Mouse (Mus musculus) intestine, embryonic 15.5 days (tissue): ENCODE measurements around the gene Vmn1r131. TPM values are rescaled to one million over a fixed set of nuclear protein-coding genes. Genes with fewer than 3 reads are reported as not detected.
"Not testable (repeated sequence)": the region's sequence is repeated elsewhere in the genome, so short reads cannot be mapped to it uniquely, and the experiment has no call there.

Experiments
- ATAC-seq: fragments of 200-750 bp; cut with Nextera tagmentation; 2 replicates; pipeline ENCODE4 v1.8.0; 2017; ENCODE audit warnings: moderate TSS enrichment, moderate library complexity
- H3K27ac ChIP-seq: fragments of 300-500 bp; sonication (generic); 2 replicates; pipeline ENCODE4 v1.5.1; 2015; ENCODE audit warnings: mild to moderate bottlenecking, inconsistent platforms
- H3K27me3 ChIP-seq: fragments of 300-500 bp; sonication (generic); replicated peaks from 2 replicates; pipeline ENCODE4 v1.6.1; 2015; ENCODE audit warnings: inconsistent platforms
- H3K36me3 ChIP-seq: fragments of 300-500 bp; sonication (generic); 2 replicates; pipeline ENCODE4 v1.6.1; 2015; ENCODE audit warnings: inconsistent platforms
- H3K4me1 ChIP-seq: fragments of 300-500 bp; sonication (generic); replicated peaks from 2 replicates; pipeline ENCODE4 v1.6.1; 2015; ENCODE audit warnings: inconsistent platforms
- H3K4me2 ChIP-seq: fragments of 300-500 bp; sonication (generic); replicated peaks from 2 replicates; pipeline ENCODE4 v1.6.1; 2015; ENCODE audit warnings: mild to moderate bottlenecking, inconsistent platforms
- H3K4me3 ChIP-seq: fragments of 300-500 bp; sonication (generic); replicated peaks from 2 replicates; pipeline ENCODE4 v1.5.1; 2015; ENCODE audit warnings: inconsistent platforms
- H3K9ac ChIP-seq: fragments of 300-500 bp; sonication (generic); 2 replicates; pipeline ENCODE4 v1.6.1; 2015; ENCODE audit warnings: inconsistent platforms
- H3K9me3 ChIP-seq: fragments of 300-500 bp; sonication (generic); 2 replicates; pipeline ENCODE4 v1.6.1; 2016; ENCODE audit warnings: inconsistent platforms
- whole genome bisulfite sequencing: fragments of 180-500 bp; shearing (Covaris S2); methylation state at CpG from one replicate; pipeline ENCODE4 v1.1.7; 2015; 5-methylcytosine and 5-hydroxymethylcytosine counted together
- polyA plus RNA-seq: library from polyadenylated mRNA; unstranded; fragments of >200 nt; fragmentation: Nextera tagmentation; extraction: Ambion mirVana; gene quantifications from 2 replicates; pipeline ENCODE4 v1.2.1, GENCODE M21; 2015

Gene Vmn1r131
- polyA plus RNA-seq: not detected in 2 replicates

GRCm38 (mm10) chr7:21545990-21546389 is at the start of gene Vmn1r131:
Gene Vmn1r131 (minus strand): TSS chr7:21546090.
- H3K9ac ChIP-seq, H3K4me1 ChIP-seq, H3K36me3 ChIP-seq, ATAC-seq, H3K4me2 ChIP-seq, H3K4me3 ChIP-seq, H3K27me3 ChIP-seq, H3K9me3 ChIP-seq, H3K27ac ChIP-seq: not testable (repeated sequence)
- WGBS: no CpG with 5 or more reads among the region's 2 CpGs

- H3K4me2 ChIP-seq, H3K27me3 ChIP-seq, H3K4me3 ChIP-seq, H3K36me3 ChIP-seq, H3K4me1 ChIP-seq, ATAC-seq, H3K9ac ChIP-seq, H3K27ac ChIP-seq, H3K9me3 ChIP-seq: not testable (repeated sequence)
- no CpG with 5 or more reads among the region's 3 CpGs for WGBS
Observed at GRCm38 (mm10) chr7:21511480-21511879, 34.4 kb downstream of the Vmn1r131 start, which contains the start of gene Vmn1r130. Gene Vmn1r130 (plus strand): TSS chr7:21511780.

Other genes with a start within 250 kb of the Vmn1r131 start
- gene Vmn1r126, start 244.6 kb downstream of the Vmn1r131 start, polyA plus RNA-seq: not detected in 2 replicates
- gene Vmn1r127, start 226.2 kb downstream of the Vmn1r131 start, polyA plus RNA-seq: not detected in 2 replicates
- not detected in 2 replicates for gene Vmn1r128, start 196.7 kb downstream of the Vmn1r131 start, polyA plus RNA-seq
- not detected in 2 replicates for gene Vmn1r129, start 184.8 kb downstream of the Vmn1r131 start, polyA plus RNA-seq
- not detected in 2 replicates for gene Gm6882, start 113.3 kb downstream of the Vmn1r131 start, polyA plus RNA-seq
- gene Vmn1r130, start 34.3 kb downstream of the Vmn1r131 start, polyA plus RNA-seq: not detected in 2 replicates
- gene Vmn1r132, start 68.0 kb upstream of the Vmn1r131 start, polyA plus RNA-seq: not detected in 2 replicates
- gene Gm4175, start 215.4 kb upstream of the Vmn1r131 start, polyA plus RNA-seq: not detected in 2 replicates